Mouse (Mus musculus) liver, adult 2 months (tissue): ENCODE data around the gene Lsg1.

Experiments used
- CTCF ChIP-seq: fragments of 200-500 bp; IDR thresholded peaks from 2 replicates; pipeline ENCODE4 v1.5.1; 2011; ENCODE audit warnings: low read depth, low read length, control low read depth
- POLR2A ChIP-seq: fragments of 200-500 bp; IDR thresholded peaks from 2 replicates; pipeline ENCODE4 v1.6.1; 2011; ENCODE audit warnings: low read length, control low read depth; ENCODE audit not compliant: insufficient read depth; ENCODE audit errors: extremely low read depth

- TF ChIP-seq CTCF (no peak), POLR2A (no peak)
Measured at GRCm38 (mm10) chr16:30513050-30514024, 74.1 kb downstream of the Lsg1 start.
